Mouse (Mus musculus) bone marrow macrophage, adult 2 months (primary cell): ENCODE measurements around the gene Herc2.

Source experiments
- CTCF ChIP-seq: IDR thresholded peaks from 2 replicates; pipeline ENCODE4 v1.5.1; 2012; ENCODE audit warnings: low read depth, mild to moderate bottlenecking, low read length, moderate library complexity
- POLR2A ChIP-seq: IDR thresholded peaks from 2 replicates; pipeline ENCODE4 v1.6.1; 2012; ENCODE audit warnings: mild to moderate bottlenecking, low read depth, low read length, borderline replicate concordance

DNA sequence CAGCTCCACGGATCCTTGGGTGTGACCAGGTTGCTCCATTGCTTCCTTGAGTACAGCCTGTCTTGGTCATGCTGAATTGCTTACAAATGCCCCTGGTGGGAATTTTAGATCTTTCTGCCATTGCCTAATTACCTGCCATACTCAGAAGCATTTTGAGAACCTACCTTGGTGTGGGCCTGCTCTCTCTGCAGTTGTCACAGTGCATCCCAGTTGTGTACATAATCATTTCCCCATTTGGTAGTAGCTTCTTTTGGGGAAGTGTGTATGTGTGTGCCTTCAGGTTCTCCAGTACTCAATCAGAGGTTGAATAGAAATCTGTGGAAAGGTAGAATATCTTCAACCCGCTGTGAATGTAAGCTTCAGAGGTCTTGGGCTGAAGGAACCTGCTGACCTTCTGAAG, 153.3 kb downstream of the Herc2 start:
- TF ChIP-seq CTCF: no peak
- no peak for TF ChIP-seq POLR2A
